Mouse (Mus musculus) thymus, postnatal 10 days (tissue): ENCODE measurements around the gene Krt18.
"Not testable (repeated sequence)": the region's sequence is repeated elsewhere in the genome, so short reads cannot be mapped to it uniquely, and the experiment has no call there.

Source experiments
- DNase-seq, 2 experiments: peaks; one replicate each; pipeline ENCODE4 v3.0.0; 2021; ENCODE audit warnings: low spot score in 2 of 2

The Krt18 gene

DNA sequence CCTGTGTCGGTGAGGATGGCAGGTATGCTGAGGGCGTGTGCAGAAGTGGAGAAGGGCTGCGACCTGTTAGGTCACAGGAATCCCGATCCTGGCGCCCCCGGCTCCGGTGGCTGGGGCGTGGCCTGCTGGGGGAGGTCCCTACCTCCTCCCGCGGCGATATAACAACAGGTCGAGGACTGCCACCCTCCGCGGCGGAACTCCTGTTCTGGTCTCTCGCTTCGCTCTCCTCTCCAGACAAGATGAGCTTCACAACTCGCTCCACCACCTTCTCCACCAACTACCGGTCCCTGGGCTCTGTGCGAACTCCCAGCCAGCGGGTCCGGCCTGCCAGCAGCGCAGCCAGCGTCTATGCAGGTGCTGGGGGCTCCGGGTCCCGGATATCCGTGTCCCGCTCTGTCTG is at the start of gene Krt18:
TSS of gene Krt18 (plus strand) at position 141 of the 400 bp plus-strand sequence.
- peak in 1 of 2 experiments; percentile 33 for DNase-seq

DNA sequence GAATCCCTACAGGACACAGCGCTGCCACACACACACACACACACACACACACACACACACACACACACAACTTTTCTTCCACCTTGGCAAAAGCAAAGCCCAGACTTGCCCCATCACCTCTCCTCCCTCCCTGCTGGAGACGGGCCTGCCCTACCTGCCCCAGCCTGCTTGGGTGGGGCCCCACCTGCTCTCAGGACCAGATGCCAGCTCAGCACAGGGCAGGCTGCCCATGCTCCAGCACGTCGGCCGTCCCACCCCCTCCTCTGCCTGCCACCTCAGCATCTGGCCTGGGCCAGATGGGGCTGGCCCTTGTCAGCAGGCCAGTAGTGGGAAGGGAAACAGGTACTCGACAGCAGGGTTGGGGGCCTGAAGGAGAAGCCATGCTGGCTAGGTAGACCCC is 47.1 kb upstream of the Krt18 start:
- no peak for DNase-seq

DNA sequence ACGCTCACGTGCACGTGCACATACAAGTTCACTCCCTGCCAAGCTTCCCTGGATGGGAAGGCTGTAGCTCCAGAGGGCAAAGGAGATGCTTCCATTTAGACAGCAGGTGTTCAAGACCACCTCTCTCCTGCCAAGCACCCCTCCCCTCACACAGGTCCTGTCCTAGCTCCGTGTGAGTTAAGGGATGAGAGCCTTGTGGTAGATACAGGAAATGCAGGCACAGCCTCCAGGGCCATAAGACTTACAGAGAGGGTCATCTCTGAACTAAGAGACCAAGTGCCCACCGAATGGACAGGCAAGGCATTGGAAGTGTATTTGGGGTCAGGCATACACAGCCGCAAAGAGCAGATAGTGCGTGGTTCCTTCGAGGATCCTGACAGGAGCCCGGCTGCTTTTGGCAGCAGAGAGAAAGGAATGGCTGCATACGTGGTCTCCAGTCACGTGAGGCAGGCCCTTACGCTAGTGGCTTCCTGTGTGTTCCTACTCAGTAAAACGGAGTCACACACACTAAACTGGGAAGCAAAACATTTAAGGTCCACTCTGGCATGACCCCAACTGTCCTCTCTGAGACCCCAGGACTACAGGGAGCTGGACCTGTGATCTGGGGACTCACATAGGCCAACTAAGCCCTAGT is 44.5 kb upstream of the Krt18 start:
- no peak for DNase-seq

DNA sequence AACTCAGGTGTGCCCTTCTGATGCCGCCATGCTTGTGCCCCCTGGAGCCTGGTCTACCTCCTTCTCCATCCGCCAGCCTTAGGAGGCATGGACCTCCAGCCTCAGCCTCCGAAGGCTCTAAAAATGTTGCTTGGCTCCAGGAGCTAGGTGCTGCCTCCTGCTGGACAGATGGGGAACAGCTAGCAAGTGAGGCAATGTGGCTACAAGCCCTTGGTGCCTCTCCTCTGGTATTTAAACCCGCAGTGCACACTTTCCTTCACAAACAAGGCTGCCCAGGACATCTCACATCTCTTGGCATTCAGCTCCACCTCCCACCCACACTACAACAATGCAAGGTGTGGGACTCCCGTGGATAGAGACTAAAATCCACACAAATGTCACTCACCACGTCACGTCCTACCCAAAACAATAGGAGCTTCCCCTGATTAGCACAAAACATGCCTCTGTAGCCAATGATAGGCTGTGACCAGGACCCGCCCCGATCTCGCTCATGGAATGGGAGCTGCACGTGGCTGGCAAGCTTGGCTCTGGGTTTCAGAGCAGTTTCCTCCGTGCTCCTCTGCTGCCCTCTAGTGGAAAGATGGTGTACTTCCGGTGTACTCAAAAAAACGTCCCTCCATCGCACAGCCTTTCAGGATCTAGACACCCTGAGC is 43.9 kb upstream of the Krt18 start:
- peak; percentile 60 to 87 for DNase-seq

DNA sequence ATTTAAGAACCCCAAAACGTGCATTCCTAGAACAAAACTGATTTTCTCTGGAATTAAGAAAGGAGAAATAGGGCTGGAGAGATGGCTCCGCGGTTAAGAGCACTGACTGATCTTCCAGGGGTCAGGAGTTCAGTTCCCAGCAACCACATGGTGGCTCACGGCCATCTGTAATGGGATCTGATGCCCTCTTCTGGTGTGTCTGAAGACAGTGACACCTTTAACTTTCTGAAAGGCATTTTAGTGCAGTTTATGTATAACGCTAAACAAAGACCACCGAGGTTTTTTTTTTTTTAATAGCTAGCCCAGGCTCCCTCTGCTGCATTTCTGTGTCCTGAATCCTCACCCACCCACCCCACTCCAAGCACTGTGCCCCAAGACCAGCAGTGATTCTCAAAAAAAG is 43.2 kb upstream of the Krt18 start:
- DNase-seq, result no peak

DNA sequence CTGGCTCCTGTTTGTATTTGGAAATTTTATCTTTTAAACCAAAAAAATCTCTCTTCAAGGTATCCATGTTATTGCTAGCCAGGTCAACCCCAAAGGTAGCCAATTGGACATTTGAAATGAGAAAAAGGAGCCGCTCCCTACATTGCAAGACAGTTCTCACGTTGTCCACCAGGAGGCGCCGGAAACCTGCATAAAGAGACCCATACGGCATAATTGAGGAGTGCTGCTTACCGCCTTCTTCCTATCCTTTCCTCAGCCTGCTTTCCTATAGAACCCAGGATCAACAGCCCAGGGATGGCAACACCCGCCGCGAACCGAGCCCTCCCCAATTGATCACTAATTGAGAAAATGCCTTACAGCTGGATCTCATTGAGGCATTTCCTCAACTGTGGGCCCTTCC is 39.9 kb upstream of the Krt18 start:
- peak; percentile 49 to 78 for DNase-seq

DNA sequence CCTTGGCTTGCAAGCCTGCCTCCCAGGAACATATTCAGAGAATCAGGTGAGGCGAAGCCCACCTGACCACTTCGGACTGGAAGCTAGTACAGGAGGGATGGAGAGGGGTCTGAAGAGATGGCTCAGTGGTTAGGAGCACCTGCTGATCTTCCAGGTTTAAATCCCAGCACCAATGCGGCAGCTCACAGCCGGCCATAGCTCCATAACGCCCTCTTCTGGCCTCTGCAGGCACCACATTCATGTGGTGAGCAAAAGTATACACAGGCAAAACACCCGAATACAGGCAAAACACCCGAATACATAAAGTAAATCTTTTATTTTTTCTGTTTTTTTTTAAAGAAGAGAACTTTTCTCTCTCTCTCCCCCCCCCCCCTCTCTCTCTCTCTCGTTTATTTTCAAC is 39.3 kb upstream of the Krt18 start:
- DNase-seq, result no peak

DNA sequence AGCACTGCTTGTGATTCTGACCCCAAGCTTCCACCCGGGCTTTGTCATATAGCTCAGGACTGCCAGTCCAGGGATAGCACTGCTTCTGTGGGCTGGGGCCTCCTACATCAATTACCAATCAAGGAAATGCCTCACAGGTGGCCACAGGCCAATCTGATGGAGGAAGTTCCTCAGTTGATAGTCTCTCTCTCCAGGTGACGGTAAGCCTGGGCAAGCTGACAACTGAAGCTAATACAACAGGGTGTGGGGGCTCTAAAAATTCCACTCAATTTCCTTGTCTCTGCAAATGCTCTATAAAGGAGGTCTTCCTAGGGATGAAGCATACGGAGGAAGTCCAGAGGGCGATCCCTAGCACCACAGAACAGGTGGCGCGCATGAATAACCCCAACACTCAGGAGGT is 37.0 kb upstream of the Krt18 start:
- DNase-seq, result no peak

DNA sequence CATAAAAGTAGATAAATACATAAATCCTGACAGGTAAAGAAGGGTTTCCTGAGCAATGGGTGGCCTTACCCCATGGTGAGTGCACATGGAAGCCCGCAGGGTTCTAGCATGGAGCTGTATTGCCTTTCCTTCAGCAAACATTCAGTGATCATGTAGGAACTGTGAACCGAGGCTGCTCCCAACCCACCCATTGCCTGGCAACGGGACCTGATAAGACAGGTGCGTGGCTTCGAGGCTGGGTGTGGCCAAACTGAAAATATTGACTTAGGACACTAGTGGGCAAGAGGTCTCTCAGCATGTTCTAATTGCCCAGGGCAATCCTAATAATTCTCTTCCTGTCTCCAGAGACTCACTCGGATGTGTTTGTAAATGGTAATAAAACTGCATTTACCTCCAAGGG is 33.6 kb upstream of the Krt18 start:
- DNase-seq, result no peak

DNA sequence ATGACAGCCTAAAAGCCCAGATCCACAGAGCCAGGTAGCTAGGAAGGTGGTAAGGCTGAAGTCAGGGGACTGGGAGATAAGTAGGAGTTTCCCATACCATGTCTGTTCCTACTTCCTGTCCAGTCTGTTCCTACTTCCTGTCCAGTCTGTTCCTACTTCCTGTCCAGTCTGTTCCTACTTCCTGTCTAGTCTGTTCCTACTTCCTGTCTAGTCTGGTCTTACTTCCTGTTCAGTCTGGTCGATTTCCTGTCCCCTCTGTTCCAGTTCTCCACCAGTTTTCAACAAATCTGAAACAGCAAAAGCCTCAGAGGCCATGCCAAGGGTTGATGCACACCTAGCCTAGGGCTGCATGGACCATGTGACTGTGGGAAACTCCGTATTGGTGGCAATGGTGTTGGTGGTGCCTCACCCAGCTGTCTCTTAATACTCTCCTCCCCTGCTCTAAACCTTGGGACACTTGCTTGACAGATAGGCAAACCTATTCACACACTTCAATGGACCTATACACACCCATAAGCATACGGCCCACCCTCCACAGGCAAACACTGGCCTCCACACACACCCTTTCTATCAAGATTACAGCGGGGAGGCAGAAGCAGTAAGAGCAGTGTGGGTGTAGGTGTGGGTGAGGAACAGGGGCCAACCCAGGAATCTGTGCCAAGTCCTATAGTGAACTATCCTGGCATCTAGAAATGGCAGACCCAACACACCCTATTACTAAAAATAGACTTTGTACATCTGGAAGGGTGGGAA is 32.3 kb upstream of the Krt18 start:
- DNase-seq, result no peak

DNA sequence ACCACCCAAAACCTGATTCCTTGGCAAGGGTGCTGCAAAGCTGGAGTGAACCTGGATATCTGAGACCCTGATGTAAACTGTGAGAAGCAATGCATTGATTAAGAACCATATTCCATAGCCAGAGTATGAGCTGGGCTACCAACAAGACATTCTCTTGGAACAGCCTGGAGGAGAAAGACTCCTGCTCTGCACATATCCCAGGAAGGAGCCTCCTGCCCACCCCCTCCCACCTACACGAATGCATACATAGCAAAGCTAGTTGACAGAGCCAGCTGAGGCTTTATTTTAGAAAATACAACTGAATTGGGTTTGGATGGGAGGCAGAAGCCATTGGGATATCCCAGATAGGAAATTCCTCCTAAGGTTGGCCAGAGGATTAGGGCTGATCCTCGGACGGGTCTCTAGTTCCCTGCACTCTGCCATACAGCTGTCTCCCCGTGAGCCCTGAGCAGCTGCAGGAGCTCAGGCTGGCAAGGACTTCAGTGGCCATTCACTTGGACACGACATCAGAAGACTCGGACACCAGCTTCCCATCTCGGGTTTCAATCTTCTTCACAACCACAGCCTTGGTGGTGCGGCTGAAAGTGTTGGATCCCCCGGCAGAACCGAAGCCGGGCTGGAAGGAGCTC is 31.4 kb upstream of the Krt18 start:
- DNase-seq, result not testable (repeated sequence)

DNA sequence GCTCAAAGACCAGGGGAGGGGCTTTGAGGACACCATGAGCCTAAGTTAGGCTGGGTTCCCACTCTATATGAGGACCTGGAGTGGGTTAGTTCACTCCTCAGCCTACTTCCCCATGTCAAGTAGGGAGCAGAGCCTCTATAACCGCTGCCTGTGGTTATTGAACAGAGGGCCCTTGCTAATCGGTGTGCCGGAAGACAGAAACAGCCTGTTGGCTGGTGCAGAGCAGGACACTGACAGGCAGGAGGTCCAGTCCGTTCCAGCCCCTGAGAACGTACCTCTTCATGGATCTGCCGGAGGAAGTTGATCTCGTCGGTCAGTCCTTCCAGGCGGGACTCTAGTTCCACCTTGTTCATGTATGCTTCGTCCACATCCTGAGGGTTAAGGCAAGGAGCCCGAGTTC is 28.8 kb upstream of the Krt18 start:
- no peak for DNase-seq

DNA sequence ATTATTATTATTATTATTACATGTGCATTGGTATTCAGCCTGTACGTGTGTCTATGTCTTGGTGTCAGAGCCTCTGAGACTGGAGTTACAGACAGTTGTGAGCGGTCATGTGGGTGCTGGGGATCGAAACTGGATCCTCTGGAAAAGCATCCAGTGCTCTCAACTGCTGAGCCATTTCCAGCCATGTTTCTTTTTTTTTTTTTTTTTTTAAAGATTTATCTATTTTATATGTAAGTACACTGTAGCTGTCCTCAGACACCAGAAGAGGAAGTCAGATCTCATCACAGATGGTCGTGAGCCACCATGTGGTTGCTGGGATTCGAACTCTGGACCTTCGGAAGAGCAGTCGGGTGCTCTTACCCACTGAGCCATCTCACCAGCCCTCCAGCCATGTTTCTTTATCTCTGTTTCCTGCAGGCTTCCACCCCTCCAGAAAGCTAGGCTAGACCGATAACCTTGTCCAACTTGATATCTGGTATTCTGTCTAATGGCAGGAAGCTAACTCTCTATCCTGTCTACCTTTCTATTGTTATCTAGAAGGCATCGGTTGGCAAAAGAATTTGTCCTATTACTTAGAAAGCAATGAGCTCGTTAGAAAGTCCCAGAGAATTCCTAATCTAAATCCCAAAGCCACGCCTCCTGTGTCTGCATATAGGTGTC is 28.2 kb upstream of the Krt18 start:
- no peak for DNase-seq

DNA sequence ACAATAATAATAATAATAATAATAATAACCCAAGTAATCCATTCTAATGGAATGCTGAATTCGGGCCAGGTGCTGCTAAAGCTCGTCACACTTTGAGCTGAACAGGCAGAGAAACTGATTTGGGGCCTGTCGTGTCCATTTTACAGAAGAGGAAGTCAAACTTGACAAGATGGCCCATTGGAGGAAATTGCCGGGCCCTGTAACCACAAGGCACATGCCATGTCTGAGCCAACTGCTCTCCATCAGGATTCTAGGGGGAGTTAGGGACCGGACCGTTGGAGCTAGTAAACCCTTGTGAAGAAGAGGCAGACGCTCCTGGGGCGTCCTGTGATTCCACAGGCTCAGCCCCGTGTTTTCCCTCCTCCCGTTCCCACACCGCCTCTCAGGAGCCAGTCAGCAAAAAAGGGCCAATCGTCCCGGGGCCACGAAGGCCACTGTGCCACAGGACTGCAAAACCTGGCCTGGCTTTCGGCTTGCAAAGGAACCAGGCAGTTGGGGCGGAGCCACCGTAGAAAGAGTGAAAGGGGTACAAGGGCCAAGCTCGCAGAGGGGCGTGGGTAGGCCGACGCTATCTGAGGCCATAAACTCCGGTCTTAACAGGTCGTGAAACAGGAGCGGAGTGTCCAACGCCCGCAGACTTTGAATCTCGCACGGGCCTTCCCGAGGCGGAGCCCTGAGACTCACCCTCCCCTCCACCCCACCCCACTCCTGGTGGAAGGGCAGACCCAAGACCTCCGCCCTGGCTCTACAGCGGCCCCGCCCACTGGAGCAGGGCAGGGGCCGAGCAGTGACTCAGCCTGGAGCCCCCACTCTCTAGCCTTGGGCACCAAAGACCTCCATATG is 25.1 kb upstream of the Krt18 start:
- no peak for DNase-seq

DNA sequence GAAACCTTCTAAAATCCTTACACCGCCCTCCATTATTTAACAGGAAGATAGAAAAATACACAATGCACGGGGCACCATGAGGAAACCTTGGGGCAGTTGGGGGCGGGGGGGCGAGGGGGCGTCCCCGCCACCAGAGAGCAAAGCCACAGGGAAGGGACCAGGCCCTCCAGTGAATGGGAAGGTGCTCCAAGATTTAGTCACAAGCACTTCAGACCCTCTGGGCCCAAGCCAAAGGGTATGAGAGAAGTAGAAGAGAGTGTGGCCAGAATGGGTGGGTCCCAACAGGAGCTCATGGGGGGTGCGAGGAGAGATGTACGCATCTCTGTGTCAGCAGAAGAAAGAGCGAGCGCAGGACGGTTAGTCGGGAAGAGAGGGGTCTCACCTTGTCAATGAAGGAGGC is 24.5 kb upstream of the Krt18 start:
- no peak for DNase-seq

DNA sequence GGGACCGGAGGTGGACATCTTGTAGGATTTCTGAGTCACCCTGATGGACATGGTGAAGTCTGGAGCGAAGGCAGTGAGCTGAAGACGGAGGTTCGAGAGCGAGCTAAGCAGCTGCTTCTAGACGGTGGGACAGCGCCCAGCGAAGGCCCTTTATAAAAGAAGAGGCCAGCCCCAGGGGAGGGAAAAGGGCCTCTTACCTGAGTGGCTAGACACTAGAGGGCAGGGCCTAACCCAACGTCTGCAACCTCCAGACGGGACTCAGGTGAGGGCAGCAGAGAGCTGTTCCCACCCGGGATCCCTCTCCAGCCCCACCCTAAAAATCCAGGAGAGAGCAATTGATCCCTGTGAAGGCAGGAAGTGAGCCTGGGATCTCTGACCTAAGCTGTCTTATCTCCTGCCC is 23.8 kb upstream of the Krt18 start, which contains the start of gene Krt8:
TSS of gene Krt8 (minus strand) at position 294 of the 400 bp plus-strand sequence.
- no peak for DNase-seq

DNA sequence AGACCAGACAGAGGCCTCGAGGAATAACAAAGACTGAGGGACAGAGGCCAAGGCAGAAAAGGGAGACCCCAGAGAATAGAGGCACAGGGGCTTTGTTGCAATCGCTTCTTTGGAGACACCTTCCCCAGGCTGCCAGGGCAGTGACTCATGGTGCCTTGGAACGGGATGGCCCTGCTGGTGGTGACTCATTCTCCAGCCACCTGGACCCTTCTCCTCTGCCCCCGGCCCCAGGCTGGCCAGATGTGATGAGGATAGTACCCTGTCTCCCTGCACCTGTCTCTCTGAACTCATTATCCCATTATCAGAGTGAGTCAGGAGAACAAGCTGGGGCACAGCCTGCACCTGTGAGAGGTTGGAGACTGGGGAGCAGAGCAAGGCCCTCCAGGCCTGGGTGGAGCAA is 22.7 kb upstream of the Krt18 start:
- no peak for DNase-seq

DNA sequence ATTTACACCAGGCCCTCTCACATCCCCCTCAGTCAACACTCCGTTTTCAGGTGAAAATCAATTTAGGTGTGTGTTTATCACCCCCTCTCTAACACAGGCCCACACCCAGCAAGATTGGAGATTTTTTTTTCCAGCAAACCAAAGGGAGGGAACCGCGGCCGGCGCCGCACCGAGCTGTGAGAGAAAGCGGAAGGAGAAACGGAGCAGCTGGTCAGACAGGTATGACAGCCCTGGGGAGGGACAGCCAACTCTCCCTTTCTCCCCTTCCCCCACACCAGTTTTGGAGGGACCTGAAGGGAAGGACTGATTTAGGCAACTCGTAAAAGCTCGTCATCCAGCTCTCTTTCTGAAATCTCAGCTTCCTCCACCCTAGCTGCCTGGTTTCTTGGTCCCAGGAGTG is 21.7 kb upstream of the Krt18 start:
- no peak for DNase-seq

DNA sequence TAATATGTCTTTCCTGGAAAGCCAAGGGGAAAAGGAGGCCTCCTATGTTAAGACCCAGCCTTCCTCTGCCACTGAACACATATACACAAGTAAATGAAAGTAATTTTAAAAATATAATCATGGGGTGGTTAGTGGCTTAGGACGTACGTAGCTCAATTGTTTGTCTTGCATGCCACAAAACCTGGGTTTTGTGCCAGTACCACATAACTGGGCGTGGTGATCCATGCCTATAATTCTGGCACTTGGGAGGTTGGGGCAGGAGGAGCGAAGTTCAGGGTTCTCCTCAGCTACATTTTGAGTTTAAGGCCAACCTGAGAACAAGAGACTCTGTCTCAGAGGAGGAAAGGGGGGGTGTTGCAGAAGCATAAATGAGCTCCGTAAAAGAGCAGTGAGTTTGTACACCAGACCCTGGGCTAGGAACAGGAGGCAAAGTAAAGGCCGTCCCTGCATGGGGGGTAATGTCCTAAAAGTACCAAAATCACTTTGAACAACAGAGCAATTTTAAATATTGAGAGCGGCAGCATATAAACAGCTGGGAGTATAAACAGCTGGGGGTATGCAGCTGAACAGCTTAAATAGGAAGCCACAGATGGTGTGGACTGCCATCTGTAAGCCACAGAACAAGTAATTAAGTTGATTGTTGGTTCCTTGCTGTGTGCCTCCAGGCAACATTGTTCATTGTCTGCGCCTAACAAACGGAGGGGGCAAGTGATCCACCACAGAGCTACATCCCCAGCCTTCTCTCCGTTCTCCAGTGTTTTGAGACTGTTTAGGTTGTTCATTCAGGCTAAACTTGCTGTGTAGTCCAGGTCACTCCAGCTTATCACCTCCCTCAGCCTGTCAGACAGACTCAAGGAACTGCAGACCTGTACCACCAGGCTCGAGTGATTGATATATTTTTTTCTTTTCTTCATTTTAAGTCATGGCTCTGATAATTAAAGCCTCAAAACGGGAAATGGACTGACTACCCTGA is 20.6 kb upstream of the Krt18 start:
- DNase-seq, result no peak
